Mouse (Mus musculus) G1E (cell line): ENCODE measurements around the gene Ube2h. TPM values are rescaled to one million over a fixed set of nuclear protein-coding genes. Genes with fewer than 3 reads are reported as not detected.
A peak's percentile ranks its signal among the peaks of the same experiment; 100 is the strongest.

Experiments
- ATAC-seq: 2 replicates; pipeline ENCODE4 v1.8.0; 2016; ENCODE audit warnings: mild to moderate bottlenecking; ENCODE audit not compliant: insufficient number of reproducible peaks, poor library complexity, low FRiP score, severe bottlenecking; ENCODE audit errors: extremely low read depth
- DNase-seq: peaks from one replicate; pipeline ENCODE4 v3.0.0; 2012; ENCODE audit warnings: low spot score
- H3K27me3 ChIP-seq: 2 replicates; pipeline ENCODE4 v1.6.1; 2012; ENCODE audit warnings: mild to moderate bottlenecking, low read length, inconsistent platforms; ENCODE audit not compliant: insufficient read depth
- H3K36me3 ChIP-seq: replicated peaks from 2 replicates; pipeline ENCODE3; 2012; ENCODE audit warnings: mild to moderate bottlenecking, inconsistent platforms
- H3K4me1 ChIP-seq: 2 replicates; pipeline ENCODE4 v1.6.1; 2012; ENCODE audit warnings: low read depth, low read length, inconsistent platforms, mixed read lengths; ENCODE audit not compliant: insufficient read depth
- H3K4me3 ChIP-seq: 2 replicates; pipeline ENCODE4 v1.5.1; 2012; ENCODE audit warnings: low read depth, mild to moderate bottlenecking, inconsistent platforms, low read length, moderate library complexity, mixed read lengths
- H3K9me3 ChIP-seq: replicated peaks from 2 replicates; pipeline ENCODE4 v1.6.1; 2012; ENCODE audit warnings: inconsistent platforms
- CTCF ChIP-seq: IDR thresholded peaks from 2 replicates; pipeline ENCODE4 v1.5.1; 2012; ENCODE audit warnings: low read depth, low read length, inconsistent platforms, mixed read lengths
- GATA1 ChIP-seq: IDR thresholded peaks from 2 replicates; pipeline ENCODE4 v1.6.1; 2012; ENCODE audit warnings: borderline replicate concordance, low read length, inconsistent platforms, mixed read lengths
- GATA2 ChIP-seq: IDR thresholded peaks from 2 replicates; pipeline ENCODE4 v1.6.1; 2012; ENCODE audit warnings: low read depth, low read length, inconsistent platforms, borderline replicate concordance
- POLR2AphosphoS5 ChIP-seq: IDR thresholded peaks from 2 replicates; pipeline ENCODE4 v1.6.1; 2012; ENCODE audit warnings: low read depth, low read length, inconsistent platforms; ENCODE audit not compliant: insufficient replicate concordance
- TAL1 ChIP-seq: conservative IDR thresholded peaks from 2 replicates; pipeline ENCODE4 v1.6.1; 2012; ENCODE audit warnings: low read depth, low read length, inconsistent platforms, mixed read lengths
- polyA plus RNA-seq: library from polyadenylated mRNA; stranded (reverse); fragments of >175 nt; gene quantifications from 2 replicates; pipeline ENCODE4 v1.2.3, GENCODE M21; 2012
- total RNA-seq, 2 experiments: library from RNA; stranded (forward) in 1 of 2; stranded (reverse) in 1 of 2; fragments of 200-1000 nt in 1 of 2; fragments of >200 nt in 1 of 2; fragmentation: Nextera tagmentation in 1 of 2; gene quantifications; 2 replicates each; pipeline ENCODE4 v1.2.3; 2014 to 2017

Gene Ube2h
- total and polyA plus RNA-seq, 3 experiments = 23.0 to 48.0 (median 38.7) TPM

GRCm38 (mm10) chr6:30275159-30275847 is 29.0 kb downstream of the Ube2h start:
- ATAC-seq = no peak
- Histone ChIP-seq H3K27me3 (no peaks in the 10 kb centered on the region), H3K4me1 (peaks cover 24% of the 10 kb centered on the region), H3K36me3 (peaks cover 67% of the 10 kb centered on the region), H3K9me3 (no peaks in the 10 kb centered on the region), H3K4me3 (no peak overlapping the region)
- TF ChIP-seq POLR2AphosphoS5 (no peak), GATA1 (no peak), TAL1 (no peak), GATA2 (no peak)
- DNase-seq = peak; percentile 5

DNA sequence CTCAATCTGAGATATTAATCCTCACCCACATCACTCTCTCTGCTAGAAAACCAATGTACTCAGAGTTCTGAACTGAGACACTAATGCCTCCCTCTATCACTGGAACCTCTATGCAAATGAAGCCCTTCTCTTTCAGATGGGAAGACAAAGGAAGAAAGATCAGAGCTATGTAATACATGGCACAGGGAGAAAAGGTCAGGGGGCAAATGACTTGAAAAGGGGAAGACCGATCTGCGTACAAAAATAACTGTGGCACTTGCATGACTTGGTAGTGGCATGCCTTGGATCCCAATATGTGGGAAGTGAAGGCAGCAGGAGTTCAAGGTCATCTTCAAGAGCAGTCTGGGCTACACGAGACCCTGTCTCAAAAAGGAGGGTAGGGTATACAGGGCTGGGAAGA is 31.4 kb downstream of the Ube2h start:
- TF ChIP-seq GATA1 (no peak), POLR2AphosphoS5 (no peak), CTCF (no peak), GATA2 (no peak), TAL1 (no peak)
- Histone ChIP-seq H3K27me3 (no peaks in the 10 kb centered on the region), H3K36me3 (peaks cover 61% of the 10 kb centered on the region), H3K4me1 (peaks cover 24% of the 10 kb centered on the region), H3K9me3 (no peaks in the 10 kb centered on the region), H3K4me3 (no peak overlapping the region)
- no peak for ATAC-seq
- no peak for DNase-seq

- H3K9me3 ChIP-seq = no peaks in the 10 kb centered on the region
- H3K4me3 ChIP-seq = no peak overlapping the region
- DNase-seq (no peak), ATAC-seq (no peak)
- H3K4me1 ChIP-seq = peaks cover 24% of the 10 kb centered on the region
- H3K36me3 ChIP-seq = peaks cover 63% of the 10 kb centered on the region
- H3K27me3 ChIP-seq = no peaks in the 10 kb centered on the region
- TF ChIP-seq TAL1 (no peak), GATA1 (no peak), CTCF (no peak), GATA2 (no peak), POLR2AphosphoS5 (no peak)
Measured at GRCm38 (mm10) chr6:30272338-30272905, 31.9 kb downstream of the Ube2h start.

DNA sequence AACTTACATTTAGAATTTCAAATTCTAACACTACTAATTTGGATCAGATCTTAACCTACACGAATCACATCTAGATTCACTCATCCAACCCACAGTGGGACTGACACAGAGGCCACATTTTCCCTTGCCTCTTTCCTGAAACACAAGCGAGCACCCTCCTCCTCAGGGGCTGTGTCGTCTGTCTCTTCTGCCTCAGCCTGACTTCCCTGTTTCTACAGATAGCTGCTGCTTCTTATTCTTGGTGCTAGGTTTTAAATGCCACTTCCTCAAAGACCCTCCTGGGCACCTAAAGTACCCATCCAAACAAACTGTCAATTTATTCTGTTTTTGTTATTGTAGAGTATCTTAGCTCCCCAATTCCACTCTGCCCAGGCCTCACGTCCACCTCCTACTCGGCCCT is 34.5 kb downstream of the Ube2h start:
- peaks cover 66% of the 10 kb centered on the region for H3K36me3 ChIP-seq
- ATAC-seq (no peak), DNase-seq (no peak)

GRCm38 (mm10) chr6:30267486-30267885 is 36.9 kb downstream of the Ube2h start:
- H3K9me3 ChIP-seq = no peaks in the 10 kb centered on the region
- DNase-seq (no peak), ATAC-seq (no peak)
- TF ChIP-seq TAL1 (no peak), POLR2AphosphoS5 (no peak), CTCF (no peak), GATA1 (no peak), GATA2 (no peak)
- H3K36me3 ChIP-seq = peaks cover 67% of the 10 kb centered on the region
- no peaks in the 10 kb centered on the region for H3K27me3 ChIP-seq
- H3K4me1 ChIP-seq = no peaks in the 10 kb centered on the region
- H3K4me3 ChIP-seq = no peak overlapping the region

More for the DNA sequence above, 34.5 kb downstream of the Ube2h start:
- Histone ChIP-seq H3K4me3 (no peak overlapping the region), H3K9me3 (no peaks in the 10 kb centered on the region), H3K27me3 (no peaks in the 10 kb centered on the region), H3K4me1 (peaks cover 8% of the 10 kb centered on the region; the same call in 1 of the 2 replicates)
- no peak for TF ChIP-seq POLR2AphosphoS5
- TF ChIP-seq TAL1 = no peak
- no peak for TF ChIP-seq GATA1
- no peak for TF ChIP-seq CTCF
- TF ChIP-seq GATA2 = no peak

- Histone ChIP-seq H3K36me3 (peaks cover 67% of the 10 kb centered on the region), H3K4me3 (no peak overlapping the region), H3K27me3 (no peaks in the 10 kb centered on the region), H3K4me1 (no peaks in the 10 kb centered on the region), H3K9me3 (no peaks in the 10 kb centered on the region)
- no peak for DNase-seq
- ATAC-seq = no peak
- no peak for TF ChIP-seq CTCF
- no peak for TF ChIP-seq POLR2AphosphoS5
- TF ChIP-seq GATA2 = no peak
- TF ChIP-seq TAL1 = no peak
- no peak for TF ChIP-seq GATA1
Measured at GRCm38 (mm10) chr6:30265402-30265801, 38.9 kb downstream of the Ube2h start.
